ENCODE assay signal across 9 mouse cellular contexts in genomic region chr10:79778006-79778405, GRCm38 (mm10). TPM values are rescaled to one million over a fixed set of nuclear protein-coding genes. Genes with fewer than 3 reads are reported as not detected.
DNase-seq lines count a peak whose midpoint lies in the region; ATAC-seq and TF ChIP-seq lines count a peak whose summit lies in the region.
"Had no signal": no experiment of that assay in that cellular context is flagged by ENCODE, and none has a peak within 500 bp of the region (broad histone marks: within the 10 kb centered on the region; RNA-seq: fewer than 3 reads in every experiment).

No protein-coding gene starts in this region.

- TF ChIP-seq POLR2A in embryonic fibroblast, embryonic 13.5 days (IDR thresholded peaks at IDR 0.05; ENCODE audit: low read depth, low read length) = no peak

- H3K4me3 ChIP-seq in neural tube, embryonic 12.5 days = peak overlapping the region; percentile 7; the same call in 1 of the 2 replicates
- H3K4me3 ChIP-seq in neural tube, embryonic 15.5 days (replicated peaks) = no peak overlapping the region
- H3K4me3 ChIP-seq in embryonic fibroblast, embryonic 13.5 days (ENCODE audit: insufficient read depth, low read length) = peak overlapping the region; percentile 59
- H3K4me3 ChIP-seq in hindbrain, postnatal 0 days (ENCODE audit: low read length) = no peak overlapping the region

- no peak overlapping the region for H3K27ac ChIP-seq in neural tube, embryonic 12.5 days
- H3K27ac ChIP-seq in neural tube, embryonic 15.5 days (replicated peaks) = no peak overlapping the region
- peak overlapping the region; percentile 30; the same call in 1 of the 2 replicates for H3K27ac ChIP-seq in embryonic fibroblast, embryonic 13.5 days (ENCODE audit: insufficient read depth, low read length)
- H3K27ac ChIP-seq in hindbrain, postnatal 0 days = no peak overlapping the region

- H3K4me1 ChIP-seq in neural tube, embryonic 12.5 days = peaks cover 38% of the 10 kb centered on the region
- peaks cover 34% of the 10 kb centered on the region for H3K4me1 ChIP-seq in neural tube, embryonic 15.5 days
- H3K4me1 ChIP-seq in embryonic fibroblast, embryonic 13.5 days (ENCODE audit: control insufficient read depth, insufficient read depth, low read length) = peaks cover 4% of the 10 kb centered on the region; the same call in 1 of the 2 replicates
- peaks cover 9% of the 10 kb centered on the region for H3K4me1 ChIP-seq in hindbrain, postnatal 0 days (ENCODE audit: insufficient read depth, low read length)

- H3K36me3 ChIP-seq in neural tube, embryonic 12.5 days = no peaks in the 10 kb centered on the region
- no peaks in the 10 kb centered on the region for H3K36me3 ChIP-seq in neural tube, embryonic 15.5 days
- no peaks in the 10 kb centered on the region for H3K36me3 ChIP-seq in hindbrain, postnatal 0 days (ENCODE audit: insufficient read depth, low read length)

- H3K27me3 ChIP-seq in neural tube, embryonic 12.5 days (replicated peaks) = peaks cover 56% of the 10 kb centered on the region
- H3K27me3 ChIP-seq in neural tube, embryonic 15.5 days (replicated peaks) = peaks cover 41% of the 10 kb centered on the region
- peaks cover 14% of the 10 kb centered on the region; the same call in 1 of the 2 replicates for H3K27me3 ChIP-seq in hindbrain, postnatal 0 days (ENCODE audit: insufficient read depth, low read length)

- peak overlapping the region; percentile 20; the same call in 1 of the 2 replicates for H3K4me2 ChIP-seq in neural tube, embryonic 12.5 days (replicated peaks)
- no peak overlapping the region for H3K4me2 ChIP-seq in neural tube, embryonic 15.5 days
- H3K4me2 ChIP-seq in hindbrain, postnatal 0 days (ENCODE audit: low read depth, low read length) = no peak overlapping the region

- H3K9ac ChIP-seq in neural tube, embryonic 12.5 days = no peak overlapping the region
- no peak overlapping the region for H3K9ac ChIP-seq in neural tube, embryonic 15.5 days (replicated peaks)
- no peak overlapping the region for H3K9ac ChIP-seq in hindbrain, postnatal 0 days (replicated peaks; ENCODE audit: low read length)

- peak; percentile 73 for DNase-seq in hindbrain, postnatal 0 days (ENCODE audit: low spot score)
- peak; percentile 59 for DNase-seq in lung, postnatal 36 days
- no peak for DNase-seq in right cerebral cortex, adult 2 months (ENCODE audit: low spot score in 2 of 2)
- no peak for DNase-seq in adipocyte (ENCODE audit: low spot score)

- 14% methylated on average over 15 of the region's 15 CpGs for WGBS in neural tube, embryonic 12.5 days
- WGBS in neural tube, embryonic 15.5 days = 7% methylated on average over 15 of the region's 15 CpGs
- WGBS in hindbrain, postnatal 0 days = 8% methylated on average over 15 of the region's 15 CpGs

- ATAC-seq in neural tube, embryonic 12.5 days (ENCODE audit: low FRiP score, low read depth) = no peak
- no peak for ATAC-seq in neural tube, embryonic 15.5 days (ENCODE audit: low FRiP score)
- no peak for ATAC-seq in hindbrain, postnatal 0 days
- ATAC-seq in erythroid progenitor cell, adult 5-6 weeks (replicated peaks; ENCODE audit: low FRiP score, poor library complexity, severe bottlenecking) = no peak

- no peak for TF ChIP-seq CTCF in embryonic fibroblast, embryonic 13.5 days (IDR thresholded peaks at IDR 0.05; ENCODE audit: borderline replicate concordance, insufficient read depth, low read length)
- no peak for TF ChIP-seq CTCF in hindbrain, postnatal 0 days (IDR thresholded peaks at IDR 0.05; ENCODE audit: low read depth)

- H3K9me3 ChIP-seq in neural tube, embryonic 12.5 days = 0 out of 2 replicates have a peak, but pooled peaks cover 6% of the 10 kb centered on the region
- no peaks in the 10 kb centered on the region for H3K9me3 ChIP-seq in neural tube, embryonic 15.5 days (replicated peaks)
- H3K9me3 ChIP-seq in hindbrain, postnatal 0 days (ENCODE audit: low read length) = no peaks in the 10 kb centered on the region

RNA-seq across cellular contexts. Expression of gene Fstl3, which starts 0.9 kb away (rescaled TPM):
- polyA plus RNA-seq in neural tube, embryonic 12.5 days (2016; fragmentation: Nextera tagmentation; extraction: Ambion mirVana) = 1.5 and 2.0 TPM in 2 replicates
- polyA plus RNA-seq in neural tube, embryonic 15.5 days (2015; fragmentation: Nextera tagmentation; extraction: Ambion mirVana) = 2.6 and 4.5 TPM in 2 replicates
- polyA plus RNA-seq in embryonic fibroblast, embryonic 13.5 days (2011; ENCODE audit: insufficient read length, low read depth, missing spikeins) = 21.9 and 42.7 TPM in 2 replicates
- 2.6 and 3.3 TPM in 2 replicates for total RNA-seq in hindbrain, postnatal 0 days (2014; rRNA removed)
- polyA plus RNA-seq in hindbrain, postnatal 0 days (2015; fragmentation: Nextera tagmentation; extraction: Ambion mirVana) = 3.1 and 3.2 TPM in 2 replicates
- total RNA-seq in erythroid progenitor cell, adult 5-6 weeks (2015; ENCODE audit: low replicate concordance) = 5.4 TPM in 1 of 2 replicates, not detected in the other
- 0.38 and 1.3 TPM in 2 replicates for total RNA-seq in erythroid progenitor cell, adult 5-6 weeks (2017; ENCODE audit: low replicate concordance)

RNA-seq across cellular contexts. Expression of gene Rnf126, which starts 11.3 kb away (rescaled TPM):
- polyA plus RNA-seq in neural tube, embryonic 12.5 days (2016; fragmentation: Nextera tagmentation; extraction: Ambion mirVana) = 115 and 118 TPM in 2 replicates
- 108 and 110 TPM in 2 replicates for polyA plus RNA-seq in neural tube, embryonic 15.5 days (2015; fragmentation: Nextera tagmentation; extraction: Ambion mirVana)
- polyA plus RNA-seq in embryonic fibroblast, embryonic 13.5 days (2011; ENCODE audit: insufficient read length, low read depth, missing spikeins) = 38.4 and 39.5 TPM in 2 replicates
- total RNA-seq in hindbrain, postnatal 0 days (2014; rRNA removed) = 112 and 120 TPM in 2 replicates
- 108 and 119 TPM in 2 replicates for polyA plus RNA-seq in hindbrain, postnatal 0 days (2015; fragmentation: Nextera tagmentation; extraction: Ambion mirVana)
- 40.0 and 58.7 TPM in 2 replicates for total RNA-seq in erythroid progenitor cell, adult 5-6 weeks (2015; ENCODE audit: low replicate concordance)
- total RNA-seq in erythroid progenitor cell, adult 5-6 weeks (2017; ENCODE audit: low replicate concordance) = 18.3 and 19.4 TPM in 2 replicates

RNA-seq across cellular contexts. Expression of gene Prss57, which starts 12.8 kb away (rescaled TPM):
- polyA plus RNA-seq in neural tube, embryonic 12.5 days (2016; fragmentation: Nextera tagmentation; extraction: Ambion mirVana) = 0.16 and 0.42 TPM in 2 replicates
- polyA plus RNA-seq in neural tube, embryonic 15.5 days (2015; fragmentation: Nextera tagmentation; extraction: Ambion mirVana) = 0.14 and 10.2 TPM in 2 replicates
- not detected in 2 replicates for polyA plus RNA-seq in embryonic fibroblast, embryonic 13.5 days (2011; ENCODE audit: insufficient read length, low read depth, missing spikeins)
- total RNA-seq in hindbrain, postnatal 0 days (2014; rRNA removed) = 0.54 and 1.8 TPM in 2 replicates
- polyA plus RNA-seq in hindbrain, postnatal 0 days (2015; fragmentation: Nextera tagmentation; extraction: Ambion mirVana) = 0.13 and 0.33 TPM in 2 replicates
- total RNA-seq in erythroid progenitor cell, adult 5-6 weeks (2015; ENCODE audit: low replicate concordance) = 25.6 and 44.0 TPM in 2 replicates
- total RNA-seq in erythroid progenitor cell, adult 5-6 weeks (2017; ENCODE audit: low replicate concordance) = 1.1 and 6.5 TPM in 2 replicates

RNA-seq across cellular contexts. Expression of gene Palm, which starts 15.4 kb away (rescaled TPM):
- polyA plus RNA-seq in neural tube, embryonic 12.5 days (2016; fragmentation: Nextera tagmentation; extraction: Ambion mirVana) = 196 and 205 TPM in 2 replicates
- polyA plus RNA-seq in neural tube, embryonic 15.5 days (2015; fragmentation: Nextera tagmentation; extraction: Ambion mirVana) = 227 and 256 TPM in 2 replicates
- polyA plus RNA-seq in embryonic fibroblast, embryonic 13.5 days (2011; ENCODE audit: insufficient read length, low read depth, missing spikeins) = 45.2 and 54.0 TPM in 2 replicates
- total RNA-seq in hindbrain, postnatal 0 days (2014; rRNA removed) = 156 and 157 TPM in 2 replicates
- 221 and 242 TPM in 2 replicates for polyA plus RNA-seq in hindbrain, postnatal 0 days (2015; fragmentation: Nextera tagmentation; extraction: Ambion mirVana)
- total RNA-seq in erythroid progenitor cell, adult 5-6 weeks (2015; ENCODE audit: low replicate concordance) = 8.8 and 16.2 TPM in 2 replicates
- total RNA-seq in erythroid progenitor cell, adult 5-6 weeks (2017; ENCODE audit: low replicate concordance) = 2.0 and 9.2 TPM in 2 replicates

RNA-seq across cellular contexts. Expression of gene Fgf22, which starts 23.1 kb away (rescaled TPM):
- 0.55 and 1.2 TPM in 2 replicates for polyA plus RNA-seq in neural tube, embryonic 12.5 days (2016; fragmentation: Nextera tagmentation; extraction: Ambion mirVana)
- 2.7 and 3.4 TPM in 2 replicates for polyA plus RNA-seq in neural tube, embryonic 15.5 days (2015; fragmentation: Nextera tagmentation; extraction: Ambion mirVana)
- 0.23 TPM in 1 of 2 replicates, not detected in the other for polyA plus RNA-seq in embryonic fibroblast, embryonic 13.5 days (2011; ENCODE audit: insufficient read length, low read depth, missing spikeins)
- total RNA-seq in hindbrain, postnatal 0 days (2014; rRNA removed) = 1.3 and 2.2 TPM in 2 replicates
- polyA plus RNA-seq in hindbrain, postnatal 0 days (2015; fragmentation: Nextera tagmentation; extraction: Ambion mirVana) = 3.8 and 5.1 TPM in 2 replicates
- not detected in 2 replicates for total RNA-seq in erythroid progenitor cell, adult 5-6 weeks (2015; ENCODE audit: low replicate concordance)
- not detected in 2 replicates for total RNA-seq in erythroid progenitor cell, adult 5-6 weeks (2017; ENCODE audit: low replicate concordance)
- polyA plus RNA-seq: large intestine, adult 2 months had no signal

Comparison
In these comparisons a context has a peak if more than half of its experiments do, and no peak if none do; other contexts are left out.
1. H3K4me3 ChIP-seq: peak in neural tube, embryonic 12.5 days (single experiment) and embryonic fibroblast, embryonic 13.5 days (single experiment); none in neural tube, embryonic 15.5 days (single experiment) and hindbrain, postnatal 0 days (single experiment).
2. DNase-seq: peak in hindbrain, postnatal 0 days (single experiment) and lung, postnatal 36 days (single experiment); none in right cerebral cortex, adult 2 months (0 of 2) and adipocyte (single experiment).